Mouse (Mus musculus) heart, embryonic 12.5 days (tissue): Measurements from ENCODE around the gene Apex1. TPM values are rescaled to one million over a fixed set of nuclear protein-coding genes. Genes with fewer than 3 reads are reported as not detected.
"Not testable (repeated sequence)": the region's sequence is repeated elsewhere in the genome, so short reads cannot be mapped to it uniquely, and the experiment has no call there.

Experiments used
- ATAC-seq: fragments of 200-750 bp; cut with Nextera tagmentation; 2 replicates; pipeline ENCODE4 v1.8.0; 2017; ENCODE audit warnings: moderate TSS enrichment, moderate library complexity; ENCODE audit not compliant: insufficient number of reproducible peaks, low FRiP score
- H3K27ac ChIP-seq: fragments of 300-500 bp; sonication (generic); 2 replicates; pipeline ENCODE4 v1.5.1; 2016; ENCODE audit warnings: mild to moderate bottlenecking, moderate library complexity; ENCODE audit not compliant: poor library complexity, severe bottlenecking
- H3K27me3 ChIP-seq: fragments of 300-500 bp; sonication (generic); replicated peaks from 2 replicates; pipeline ENCODE4 v1.6.1; 2016; ENCODE audit warnings: mild to moderate bottlenecking, moderate library complexity
- H3K36me3 ChIP-seq: fragments of 300-500 bp; sonication (generic); 2 replicates; pipeline ENCODE4 v1.6.1; 2016; ENCODE audit warnings: mild to moderate bottlenecking, moderate library complexity
- H3K4me1 ChIP-seq: fragments of 300-500 bp; sonication (generic); replicated peaks from 2 replicates; pipeline ENCODE4 v1.6.1; 2016; ENCODE audit warnings: mild to moderate bottlenecking
- H3K4me2 ChIP-seq: fragments of 300-500 bp; sonication (generic); 2 replicates; pipeline ENCODE4 v1.6.1; 2016; ENCODE audit warnings: mild to moderate bottlenecking, moderate library complexity
- H3K4me3 ChIP-seq: fragments of 300-500 bp; sonication (generic); 2 replicates; pipeline ENCODE4 v1.5.1; 2016; ENCODE audit warnings: mild to moderate bottlenecking
- H3K9ac ChIP-seq: fragments of 300-500 bp; sonication (generic); 2 replicates; pipeline ENCODE4 v1.6.1; 2016; ENCODE audit warnings: mild to moderate bottlenecking, moderate library complexity
- H3K9me3 ChIP-seq: fragments of 300-500 bp; sonication (generic); replicated peaks from 2 replicates; pipeline ENCODE4 v1.6.1; 2016; ENCODE audit warnings: mild to moderate bottlenecking, moderate library complexity
- WGBS: fragments of 180-500 bp; shearing (Covaris S2); methylation state at CpG from one replicate; pipeline ENCODE4 v1.1.7; 2016; 5-methylcytosine and 5-hydroxymethylcytosine counted together
- polyA plus RNA-seq: library from polyadenylated mRNA; unstranded; fragments of >200 nt; fragmentation: Nextera tagmentation; extraction: Ambion mirVana; gene quantifications from 2 replicates; pipeline ENCODE4 v1.2.1, GENCODE M21; 2016

The Apex1 gene
- polyA plus RNA-seq, 1 experiment from 2014 or later = 152 TPM

DNA sequence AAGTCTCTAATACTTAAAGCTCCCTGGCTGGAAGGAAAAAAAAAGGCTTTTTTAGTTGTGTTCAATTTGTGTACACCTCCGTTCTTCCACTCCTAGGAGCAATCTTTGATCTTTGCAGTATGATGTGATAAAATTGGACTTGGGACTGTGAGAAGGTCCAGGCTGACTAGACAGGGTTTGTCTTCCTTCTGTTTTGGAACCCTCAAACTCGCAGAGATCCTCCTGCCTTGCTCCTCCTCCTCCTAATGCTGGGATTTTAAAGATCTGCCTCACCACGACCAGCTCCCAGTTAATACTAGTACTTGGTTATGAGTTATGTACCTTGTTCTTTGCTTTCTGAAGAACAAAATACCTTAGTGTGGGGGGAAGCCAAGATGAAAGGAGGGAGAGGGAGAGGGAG, 20.8 kb downstream of the Apex1 start:
- WGBS = 32% methylated on average over 3 of the region's 3 CpGs
- not testable (repeated sequence) for H3K36me3 ChIP-seq, H3K27me3 ChIP-seq, H3K4me1 ChIP-seq, H3K9me3 ChIP-seq, ATAC-seq, H3K27ac ChIP-seq
- Histone ChIP-seq H3K4me3 (peak overlapping the region; percentile 49), H3K9ac (peak overlapping the region; percentile 69), H3K4me2 (peak overlapping the region; percentile 81)

DNA sequence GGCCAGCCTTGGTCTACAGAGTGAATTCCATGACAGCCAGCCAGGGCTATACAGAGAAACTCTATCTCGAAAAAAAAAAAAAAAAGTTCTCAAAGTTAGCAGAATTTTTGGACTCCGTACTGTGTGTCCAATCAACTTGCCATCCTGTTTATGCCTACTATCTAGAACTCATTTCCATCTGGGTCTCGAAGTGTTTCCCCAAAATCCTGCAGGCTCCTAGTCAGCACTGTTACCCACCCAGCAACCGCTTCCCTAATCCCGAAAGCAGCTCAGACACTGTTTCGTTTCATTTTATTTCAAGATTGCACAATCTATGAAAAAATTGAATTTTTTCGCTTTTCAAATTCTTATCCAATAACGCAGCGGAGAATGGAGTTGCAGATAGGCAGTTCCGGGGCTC, 30.7 kb downstream of the Apex1 start:
- Histone ChIP-seq H3K9me3 (no peaks in the 10 kb centered on the region), H3K4me1 (peaks cover 4% of the 10 kb centered on the region; the same call in 1 of the 2 replicates), H3K27ac (no peak overlapping the region), H3K27me3 (no peaks in the 10 kb centered on the region), H3K4me3 (no peak overlapping the region), H3K9ac (no peak overlapping the region), H3K36me3 (peaks cover 9% of the 10 kb centered on the region), H3K4me2 (peak overlapping the region; percentile 64; the same call in 1 of the 2 replicates)
- 80% methylated on average over 10 of the region's 10 CpGs for WGBS
- ATAC-seq = no peak

DNA sequence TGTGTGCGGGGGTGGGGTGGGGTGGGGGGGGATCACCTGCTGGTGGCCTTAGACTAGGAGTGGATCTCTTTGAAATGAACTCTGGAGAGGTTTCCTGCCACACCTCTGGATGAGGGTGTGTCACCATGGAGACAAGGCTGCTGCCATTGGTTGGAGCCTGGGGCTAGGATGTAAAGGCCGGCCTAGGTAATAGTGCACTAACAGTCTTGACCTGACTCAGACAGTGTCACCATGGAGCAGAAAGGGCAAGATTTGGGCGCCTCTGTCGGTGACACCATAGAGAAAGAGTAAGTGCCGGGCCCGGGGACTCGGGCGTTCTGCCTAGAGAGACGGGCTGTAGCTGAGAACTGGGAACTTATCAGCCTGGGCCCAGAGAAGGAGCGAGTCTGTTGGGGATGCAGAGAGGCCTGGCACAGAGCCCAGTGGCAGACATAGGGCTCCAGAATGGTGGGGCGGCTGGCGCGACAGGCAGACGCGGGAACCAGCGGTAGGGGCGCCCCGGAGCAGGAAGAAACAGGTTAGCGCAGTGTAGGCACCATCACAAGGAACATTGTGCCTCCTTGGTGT, 31.3 kb downstream of the Apex1 start, which contains the start of gene Pnp2:
TSS of gene Pnp2 (plus strand) at position 51 of the 567 bp plus-strand sequence.
- peak within 1 kb of the TSS; percentile 33 for H3K4me3 ChIP-seq
- peak within 1 kb of the TSS; percentile 39; the same call in 1 of the 2 replicates for H3K9ac ChIP-seq
- not testable (repeated sequence) for H3K9me3 ChIP-seq, H3K36me3 ChIP-seq, H3K27me3 ChIP-seq, H3K4me1 ChIP-seq
- WGBS = 5% methylated on average over 19 of the region's 19 CpGs
- peak within 1 kb of the TSS; percentile 64 for H3K4me2 ChIP-seq
- ATAC-seq = peak; percentile 86
- 0 out of 2 replicates have a peak within 1 kb of the TSS, but pooled peaks have one; percentile 21 for H3K27ac ChIP-seq

DNA sequence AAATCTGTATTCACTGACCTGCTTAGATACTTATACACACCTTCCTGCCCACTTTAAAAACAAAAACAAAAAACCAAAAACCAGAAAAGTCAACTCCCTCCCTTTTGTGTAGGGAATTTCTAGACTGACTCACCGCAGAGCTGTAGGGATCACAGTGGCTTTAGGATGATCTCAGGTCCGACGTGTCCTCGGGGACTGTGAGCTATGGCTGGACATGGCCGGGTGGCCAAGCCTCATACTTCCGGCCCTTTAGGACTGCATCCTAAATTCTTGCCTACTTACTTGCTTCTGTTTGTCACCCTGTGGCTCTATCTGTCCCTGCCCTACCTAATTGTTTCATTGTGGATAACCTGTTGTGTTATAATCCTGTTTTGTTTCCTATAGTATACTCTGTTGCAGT, 32.0 kb downstream of the Apex1 start:
- 80% methylated on average over 6 of the region's 6 CpGs for WGBS
- not testable (repeated sequence) for H3K4me3 ChIP-seq, H3K9ac ChIP-seq, H3K27me3 ChIP-seq, H3K9me3 ChIP-seq, H3K36me3 ChIP-seq, H3K27ac ChIP-seq, ATAC-seq, H3K4me1 ChIP-seq
- H3K4me2 ChIP-seq = peak overlapping the region; percentile 64

DNA sequence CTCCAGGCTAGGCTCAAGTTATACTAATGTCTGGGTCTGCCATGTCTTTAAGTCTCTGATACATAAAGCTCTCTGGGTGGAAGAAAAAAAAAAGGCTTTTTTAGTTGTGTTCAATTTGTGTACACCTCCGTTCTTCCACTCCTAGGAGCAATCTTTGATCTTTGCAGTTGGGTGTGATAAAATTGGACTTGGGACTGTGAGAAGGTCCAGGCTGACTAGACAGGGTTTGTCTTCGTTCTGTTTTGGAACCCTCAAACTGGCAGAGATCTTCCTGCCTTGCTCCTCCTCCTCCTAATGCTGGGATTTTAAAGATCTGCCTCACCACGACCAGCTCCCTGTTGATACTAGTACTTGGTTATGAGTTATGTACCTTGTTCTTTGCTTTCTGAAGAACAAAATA, 32.4 kb downstream of the Apex1 start:
- not testable (repeated sequence) for H3K9me3 ChIP-seq, ATAC-seq, H3K36me3 ChIP-seq, H3K27ac ChIP-seq, H3K4me1 ChIP-seq, H3K4me3 ChIP-seq, H3K9ac ChIP-seq, H3K4me2 ChIP-seq, H3K27me3 ChIP-seq
- 63% methylated on average over 3 of the region's 3 CpGs for WGBS

DNA sequence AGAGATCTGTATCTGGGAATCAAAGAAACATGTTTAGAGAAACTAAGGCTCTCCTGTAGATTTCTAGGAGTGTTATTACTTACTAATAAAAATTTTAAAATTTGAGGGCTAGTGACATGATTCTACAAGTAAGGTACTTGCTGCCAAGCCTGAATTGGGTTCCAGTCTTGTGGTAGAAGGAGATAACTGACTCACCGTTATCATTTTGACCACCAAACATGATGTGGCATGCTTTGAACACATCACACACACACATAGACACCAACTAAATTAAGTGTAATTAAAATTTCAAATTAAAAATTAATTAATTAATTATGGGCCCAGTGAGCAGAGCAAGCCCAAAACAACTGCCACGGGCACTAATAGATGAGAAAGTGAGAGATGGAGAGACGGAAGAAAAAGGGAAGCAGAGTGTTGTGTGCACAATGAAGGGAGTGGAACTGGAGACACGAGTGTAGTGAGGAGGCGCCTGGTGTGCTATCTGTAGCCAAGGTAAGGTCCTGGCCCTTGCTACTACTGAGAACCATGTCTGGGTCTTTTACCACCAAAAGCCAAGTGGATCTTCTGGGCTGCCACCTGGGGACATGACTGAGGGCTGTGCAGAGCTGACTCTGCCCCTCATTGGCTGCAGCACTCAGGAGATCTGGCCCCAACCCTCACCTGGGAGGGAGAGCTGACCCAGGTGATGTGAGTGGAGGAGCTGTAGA, 33.7 kb downstream of the Apex1 start:
- not testable (repeated sequence) for H3K27ac ChIP-seq, ATAC-seq, H3K4me2 ChIP-seq, H3K4me1 ChIP-seq, H3K9me3 ChIP-seq, H3K36me3 ChIP-seq, H3K27me3 ChIP-seq, H3K4me3 ChIP-seq, H3K9ac ChIP-seq
- 85% methylated on average over 5 of the region's 5 CpGs for WGBS

DNA sequence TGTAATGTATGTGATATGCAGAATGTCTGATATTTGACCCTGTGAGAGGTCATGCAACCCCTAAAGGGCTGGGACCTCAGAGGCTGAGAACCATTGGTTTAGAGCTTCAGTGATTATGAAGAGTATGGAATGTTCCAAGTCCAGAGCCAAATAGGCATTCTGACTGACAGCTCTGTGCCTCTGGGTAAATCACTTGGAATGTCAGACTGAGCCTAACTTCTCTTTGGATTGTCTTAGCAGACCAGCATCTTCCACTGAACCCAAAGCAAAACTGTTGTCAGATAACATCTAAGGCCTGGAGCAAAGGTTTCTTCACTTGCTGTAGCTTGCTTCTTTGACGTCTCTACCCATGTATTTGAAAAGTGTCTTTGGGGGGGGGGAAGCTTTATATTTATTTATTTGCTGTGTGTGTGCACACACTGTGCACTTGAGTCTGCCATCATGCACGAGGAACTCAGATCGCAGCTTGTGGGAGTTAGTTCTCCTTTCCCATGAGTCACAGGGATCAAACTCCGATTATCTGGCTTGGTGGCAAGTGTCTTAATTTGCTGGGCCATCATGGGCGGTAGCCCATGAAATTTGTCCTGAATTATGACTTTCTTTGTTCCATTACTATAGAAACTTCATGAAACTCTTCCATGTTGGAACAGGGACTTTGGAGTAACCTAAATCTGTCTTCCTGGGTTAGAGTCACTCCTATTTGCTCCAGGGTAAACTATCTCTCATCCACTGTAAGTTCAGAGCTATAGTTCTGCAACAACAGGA, 43.6 kb downstream of the Apex1 start:
- Histone ChIP-seq H3K9me3 (no peaks in the 10 kb centered on the region), H3K27ac (no peak overlapping the region), H3K36me3 (no peaks in the 10 kb centered on the region), H3K4me2 (no peak overlapping the region), H3K9ac (no peak overlapping the region), H3K4me1 (peaks cover 4% of the 10 kb centered on the region), H3K27me3 (no peaks in the 10 kb centered on the region), H3K4me3 (no peak overlapping the region)
- 82% methylated on average over 5 of the region's 5 CpGs for WGBS
- no peak for ATAC-seq

DNA sequence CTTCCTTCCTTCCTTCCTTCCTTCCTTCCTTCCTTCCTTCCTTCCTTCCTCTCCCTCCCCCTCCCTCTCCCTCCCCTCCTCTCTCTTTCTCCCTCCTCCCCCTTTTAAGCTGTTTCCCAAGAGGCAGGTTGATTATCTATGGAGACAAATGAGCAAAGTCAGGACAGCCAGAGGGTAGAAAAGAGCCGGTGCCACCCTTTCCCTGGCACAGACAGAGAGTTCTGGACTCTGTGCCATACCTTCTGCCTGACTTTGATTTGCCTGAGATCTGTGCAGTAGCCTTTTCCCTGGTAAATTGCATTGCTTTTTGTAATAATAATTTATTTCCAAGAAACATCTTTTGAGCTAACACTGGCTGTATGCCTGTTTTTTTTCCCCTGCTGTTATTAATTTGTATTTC, 44.3 kb downstream of the Apex1 start:
- no peaks in the 10 kb centered on the region for H3K27me3 ChIP-seq
- no peak overlapping the region for H3K4me3 ChIP-seq
- WGBS = 27% methylated on average over 1 of the region's 1 CpGs
- H3K4me2 ChIP-seq = no peak overlapping the region
- ATAC-seq = no peak
- no peak overlapping the region for H3K27ac ChIP-seq
- no peak overlapping the region for H3K9ac ChIP-seq
- peaks cover 4% of the 10 kb centered on the region for H3K4me1 ChIP-seq
- no peaks in the 10 kb centered on the region for H3K9me3 ChIP-seq
- H3K36me3 ChIP-seq = no peaks in the 10 kb centered on the region

DNA sequence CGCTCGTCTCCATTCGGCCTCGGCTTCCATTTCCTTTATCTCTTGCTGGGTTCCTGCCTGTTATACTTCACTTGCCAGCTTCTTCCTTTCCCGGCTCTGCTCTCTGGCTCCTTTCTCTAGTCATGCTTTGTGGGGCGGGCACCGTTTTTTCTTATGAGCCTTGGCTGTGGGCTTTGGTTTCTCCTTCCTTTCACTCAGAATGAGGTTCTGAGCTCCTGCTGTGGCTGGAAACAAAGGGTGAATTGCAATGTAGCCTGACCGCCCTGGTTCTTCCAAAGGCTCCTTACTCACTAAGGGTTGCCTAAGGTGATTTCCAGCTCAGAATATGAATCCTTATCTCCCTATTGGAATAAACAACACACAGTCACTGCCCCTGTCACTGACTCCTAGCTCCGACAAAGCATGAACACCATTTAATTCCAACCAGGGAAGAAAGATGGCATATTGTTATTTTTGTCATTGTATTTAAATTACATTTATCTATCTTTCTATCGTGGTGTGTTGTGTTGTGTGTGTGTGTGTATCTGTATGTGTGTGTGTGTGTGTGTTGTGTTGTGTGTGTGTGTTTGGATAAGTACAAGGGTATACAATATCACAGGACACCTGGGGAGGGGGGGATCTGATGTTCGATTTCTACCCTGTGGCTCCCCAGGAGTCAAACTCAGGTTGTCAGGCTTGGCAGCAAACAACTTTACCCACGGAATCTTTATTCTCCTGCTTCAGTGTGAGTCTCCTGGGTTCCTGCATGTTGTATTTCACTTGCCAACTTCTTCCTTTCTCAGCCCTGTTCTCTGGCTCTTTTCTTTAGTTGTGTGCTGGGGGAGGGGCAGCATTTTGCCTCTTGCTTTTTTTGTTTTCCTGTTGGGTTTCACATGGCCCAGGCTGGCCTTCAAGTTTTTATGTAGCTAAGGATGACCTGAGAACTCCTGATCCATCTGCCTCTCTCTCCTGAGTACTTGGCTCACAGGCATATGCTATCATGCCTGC, 45.1 kb downstream of the Apex1 start:
- H3K4me2 ChIP-seq = peak overlapping the region; percentile 44
- no peak for ATAC-seq
- 22% methylated on average over 12 of the region's 12 CpGs for WGBS

DNA sequence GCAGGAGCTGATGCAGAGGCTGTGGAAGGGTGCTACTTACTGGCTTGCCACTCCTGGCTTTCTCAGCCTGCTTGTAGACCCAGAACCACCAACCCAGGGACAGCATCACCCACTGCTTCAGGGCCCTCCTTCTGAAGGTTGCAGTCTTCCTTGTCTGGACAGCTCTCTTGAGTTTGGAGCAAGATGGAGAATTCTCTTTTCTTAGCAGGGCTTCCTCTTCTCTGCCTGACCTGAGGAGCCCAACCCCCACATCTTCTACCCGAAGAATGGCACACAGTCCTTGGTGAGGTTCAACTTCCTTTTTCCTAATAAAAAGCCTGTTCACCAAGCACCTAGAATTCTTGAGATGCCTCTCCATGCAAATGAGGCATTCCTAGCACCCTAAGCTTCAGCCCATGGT, 46.1 kb downstream of the Apex1 start:
- H3K9me3 ChIP-seq = no peaks in the 10 kb centered on the region
- H3K9ac ChIP-seq = no peak overlapping the region
- no peak overlapping the region for H3K4me2 ChIP-seq
- WGBS = 35% methylated on average over 1 of the region's 1 CpGs
- no peak for ATAC-seq
- H3K4me3 ChIP-seq = no peak overlapping the region
- H3K4me1 ChIP-seq = peaks cover 4% of the 10 kb centered on the region
- H3K36me3 ChIP-seq = no peaks in the 10 kb centered on the region
- H3K27me3 ChIP-seq = no peaks in the 10 kb centered on the region
- no peak overlapping the region for H3K27ac ChIP-seq

More for the DNA sequence above, 45.1 kb downstream of the Apex1 start:
- Histone ChIP-seq H3K9me3 (no peaks in the 10 kb centered on the region), H3K9ac (peak overlapping the region; percentile 35; the same call in 1 of the 2 replicates), H3K27ac (peak overlapping the region; percentile 54), H3K4me3 (0 out of 2 replicates have a peak overlapping the region, but pooled peaks have one; percentile 3), H3K27me3 (no peaks in the 10 kb centered on the region), H3K4me1 (peaks cover 4% of the 10 kb centered on the region), H3K36me3 (no peaks in the 10 kb centered on the region)
